Mouse (Mus musculus): ENCODE data around the gene Gm3336. TPM values are rescaled to one million over a fixed set of nuclear protein-coding genes. Genes with fewer than 3 reads are reported as not detected.

The Gm3336 gene
- polyA plus RNA-seq, 1 experiment from 2014 or later = not detected

- Histone ChIP-seq H3K4me1 (replicated peaks) (no peaks in the 10 kb centered on the region), H3K9ac (no peak overlapping the region), H3K4me3 (no peak overlapping the region), H3K4me2 (no peak overlapping the region), H3K36me3 (no peaks in the 10 kb centered on the region), H3K9me3 (replicated peaks) (no peaks in the 10 kb centered on the region), H3K27ac (ENCODE audit: poor library complexity, severe bottlenecking) (no peak overlapping the region), H3K27me3 (replicated peaks) (peaks cover 39% of the 10 kb centered on the region)
- no peak for ATAC-seq (ENCODE audit: insufficient number of reproducible peaks, low FRiP score)
- WGBS = 78% methylated on average over 40 of the region's 40 CpGs
Measured at GRCm38 (mm10) chr8:70716521-70717400, 1.6 kb upstream of the Gm3336 start.

GRCm38 (mm10) chr8:70719796-70720270, 1.5 kb downstream of the Gm3336 start:
- Histone ChIP-seq H3K4me2 (no peak overlapping the region), H3K9ac (no peak overlapping the region), H3K27me3 (replicated peaks) (peaks cover 52% of the 10 kb centered on the region), H3K36me3 (no peaks in the 10 kb centered on the region), H3K4me3 (no peak overlapping the region), H3K4me1 (replicated peaks) (no peaks in the 10 kb centered on the region), H3K9me3 (replicated peaks) (no peaks in the 10 kb centered on the region), H3K27ac (ENCODE audit: poor library complexity, severe bottlenecking) (no peak overlapping the region)
- 61% methylated on average over 9 of the region's 9 CpGs for WGBS
- no peak for ATAC-seq (ENCODE audit: insufficient number of reproducible peaks, low FRiP score)

- Histone ChIP-seq H3K36me3 (no peaks in the 10 kb centered on the region), H3K4me2 (no peak overlapping the region), H3K9me3 (replicated peaks) (no peaks in the 10 kb centered on the region), H3K4me3 (no peak overlapping the region), H3K9ac (no peak overlapping the region), H3K4me1 (replicated peaks) (no peaks in the 10 kb centered on the region), H3K27ac (ENCODE audit: poor library complexity, severe bottlenecking) (no peak overlapping the region), H3K27me3 (replicated peaks) (peaks cover 54% of the 10 kb centered on the region)
- 4% methylated on average over 3 of the region's 3 CpGs for WGBS
- ATAC-seq (ENCODE audit: insufficient number of reproducible peaks, low FRiP score) = no peak
Measured at GRCm38 (mm10) chr8:70720739-70721138, 2.4 kb downstream of the Gm3336 start.

- Histone ChIP-seq H3K9me3 (replicated peaks) (no peaks in the 10 kb centered on the region), H3K4me3 (no peak overlapping the region), H3K27ac (ENCODE audit: poor library complexity, severe bottlenecking) (no peak overlapping the region), H3K4me2 (no peak overlapping the region), H3K9ac (no peak overlapping the region), H3K4me1 (replicated peaks) (no peaks in the 10 kb centered on the region), H3K36me3 (no peaks in the 10 kb centered on the region), H3K27me3 (replicated peaks) (peaks cover 59% of the 10 kb centered on the region)
- WGBS = 79% methylated on average over 8 of the region's 8 CpGs
- ATAC-seq (ENCODE audit: insufficient number of reproducible peaks, low FRiP score) = no peak
Measured at GRCm38 (mm10) chr8:70721601-70722000, 3.3 kb downstream of the Gm3336 start.

GRCm38 (mm10) chr8:70723486-70724210, 5.3 kb downstream of the Gm3336 start, which contains the start of gene Pde4c:
Pde4c (plus strand) TSS chr8:70723720.
- H3K27me3 ChIP-seq (replicated peaks) = peaks cover 57% of the 10 kb centered on the region
- no peaks in the 10 kb centered on the region for H3K36me3 ChIP-seq
- no peak within 1 kb of the TSS for H3K27ac ChIP-seq (ENCODE audit: poor library complexity, severe bottlenecking)
- no peak within 1 kb of the TSS for H3K9ac ChIP-seq
- ATAC-seq (ENCODE audit: insufficient number of reproducible peaks, low FRiP score) = 0 out of 2 replicates have a peak, but pooled peaks have one; percentile 26
- 52% methylated on average over 7 of the region's 7 CpGs for WGBS
- H3K4me3 ChIP-seq = no peak within 1 kb of the TSS
- no peaks in the 10 kb centered on the region for H3K4me1 ChIP-seq (replicated peaks)
- H3K4me2 ChIP-seq = no peak within 1 kb of the TSS
- H3K9me3 ChIP-seq (replicated peaks) = no peaks in the 10 kb centered on the region

GRCm38 (mm10) chr8:70724216-70724615, 5.9 kb downstream of the Gm3336 start:
- 72% methylated on average over 12 of the region's 12 CpGs for WGBS
- ATAC-seq (ENCODE audit: insufficient number of reproducible peaks, low FRiP score) = no peak
- no peak overlapping the region for H3K27ac ChIP-seq (ENCODE audit: poor library complexity, severe bottlenecking)
- no peaks in the 10 kb centered on the region for H3K36me3 ChIP-seq
- no peak overlapping the region for H3K4me2 ChIP-seq
- no peaks in the 10 kb centered on the region for H3K4me1 ChIP-seq (replicated peaks)
- no peaks in the 10 kb centered on the region for H3K9me3 ChIP-seq (replicated peaks)
- H3K27me3 ChIP-seq (replicated peaks) = peaks cover 62% of the 10 kb centered on the region
- no peak overlapping the region for H3K9ac ChIP-seq
- H3K4me3 ChIP-seq = no peak overlapping the region

- Histone ChIP-seq H3K9me3 (replicated peaks) (no peaks in the 10 kb centered on the region), H3K9ac (no peak overlapping the region), H3K36me3 (no peaks in the 10 kb centered on the region), H3K27me3 (replicated peaks) (peaks cover 72% of the 10 kb centered on the region), H3K4me3 (no peak overlapping the region), H3K4me2 (no peak overlapping the region), H3K27ac (ENCODE audit: poor library complexity, severe bottlenecking) (no peak overlapping the region), H3K4me1 (replicated peaks) (peaks cover 6% of the 10 kb centered on the region)
- no peak for ATAC-seq (ENCODE audit: insufficient number of reproducible peaks, low FRiP score)
- 21% methylated on average over 14 of the region's 14 CpGs for WGBS
Measured at GRCm38 (mm10) chr8:70725792-70726447, 7.6 kb downstream of the Gm3336 start.

- Histone ChIP-seq H3K36me3 (no peaks in the 10 kb centered on the region), H3K9me3 (replicated peaks) (no peaks in the 10 kb centered on the region), H3K27me3 (replicated peaks) (peaks cover 77% of the 10 kb centered on the region), H3K4me3 (no peak overlapping the region), H3K4me1 (replicated peaks) (peaks cover 6% of the 10 kb centered on the region), H3K27ac (ENCODE audit: poor library complexity, severe bottlenecking) (no peak overlapping the region), H3K4me2 (no peak overlapping the region), H3K9ac (no peak overlapping the region)
- 43% methylated on average over 11 of the region's 11 CpGs for WGBS
- ATAC-seq (ENCODE audit: insufficient number of reproducible peaks, low FRiP score) = no peak
Measured at GRCm38 (mm10) chr8:70726721-70727120, 8.4 kb downstream of the Gm3336 start.

- no peak overlapping the region for H3K9ac ChIP-seq
- H3K36me3 ChIP-seq = no peaks in the 10 kb centered on the region
- peaks cover 74% of the 10 kb centered on the region for H3K27me3 ChIP-seq (replicated peaks)
- WGBS = 3% methylated on average over 34 of the region's 34 CpGs
- no peaks in the 10 kb centered on the region for H3K9me3 ChIP-seq (replicated peaks)
- ATAC-seq (ENCODE audit: insufficient number of reproducible peaks, low FRiP score) = peak; percentile 29; the same call in 1 of the 2 replicates
- H3K4me2 ChIP-seq = peak overlapping the region; percentile 65
- H3K27ac ChIP-seq (ENCODE audit: poor library complexity, severe bottlenecking) = no peak overlapping the region
- H3K4me1 ChIP-seq (replicated peaks) = peaks cover 6% of the 10 kb centered on the region
- peak overlapping the region; percentile 39 for H3K4me3 ChIP-seq
Measured at GRCm38 (mm10) chr8:70729808-70730475, 11.6 kb downstream of the Gm3336 start.

GRCm38 (mm10) chr8:70730956-70731355, 12.6 kb downstream of the Gm3336 start:
- Histone ChIP-seq H3K4me1 (replicated peaks) (peaks cover 6% of the 10 kb centered on the region), H3K9ac (no peak overlapping the region), H3K9me3 (replicated peaks) (no peaks in the 10 kb centered on the region), H3K4me3 (no peak overlapping the region), H3K4me2 (no peak overlapping the region), H3K27me3 (replicated peaks) (peaks cover 70% of the 10 kb centered on the region), H3K36me3 (no peaks in the 10 kb centered on the region), H3K27ac (ENCODE audit: poor library complexity, severe bottlenecking) (no peak overlapping the region)
- ATAC-seq (ENCODE audit: insufficient number of reproducible peaks, low FRiP score) = no peak
- WGBS = 81% methylated on average over 4 of the region's 4 CpGs

Measured in heart, embryonic 12.5 days (tissue).